Mouse (Mus musculus): Measurements from ENCODE around the gene Shisal1.

DNA sequence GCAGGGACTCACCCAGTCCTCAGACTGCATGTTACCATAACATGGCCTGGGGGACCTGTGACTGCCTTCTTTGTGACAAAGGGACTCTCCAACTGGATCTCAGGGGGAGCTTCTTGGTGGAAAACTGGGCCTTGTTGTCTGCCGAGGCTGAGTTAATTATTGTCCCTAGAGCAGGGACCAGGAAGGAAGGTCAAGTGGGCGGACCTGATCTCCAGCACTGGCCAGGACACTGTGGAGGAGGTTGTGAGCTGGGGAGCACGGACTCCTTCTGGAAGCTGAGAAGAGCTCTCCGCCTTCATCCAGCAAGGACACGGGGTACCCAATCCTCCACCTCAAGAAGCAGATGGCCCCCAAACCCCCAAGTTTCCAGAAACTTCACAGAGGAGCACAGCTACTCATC, 36.7 kb upstream of the Shisal1 start:
- no peak for TF ChIP-seq CTCF (IDR thresholded peaks at IDR 0.05; ENCODE audit: low read depth)
- no peak for TF ChIP-seq EP300 (IDR thresholded peaks at IDR 0.05; ENCODE audit: low read depth)

Measured in heart, postnatal 0 days (tissue).